Mouse (Mus musculus) olfactory bulb, adult 2 months (tissue): ENCODE data around the gene Oprm1.

Source experiments
- CTCF ChIP-seq: fragments of 200-500 bp; IDR thresholded peaks from 2 replicates; pipeline ENCODE4 v1.5.1; 2012; ENCODE audit warnings: low read depth, mild to moderate bottlenecking, low read length, moderate library complexity; ENCODE audit not compliant: insufficient read depth
- POLR2A ChIP-seq: fragments of 200-500 bp; IDR thresholded peaks from 2 replicates; pipeline ENCODE4 v1.6.1; 2012; ENCODE audit warnings: mild to moderate bottlenecking, low read depth, low read length, moderate library complexity; ENCODE audit not compliant: insufficient read depth

DNA sequence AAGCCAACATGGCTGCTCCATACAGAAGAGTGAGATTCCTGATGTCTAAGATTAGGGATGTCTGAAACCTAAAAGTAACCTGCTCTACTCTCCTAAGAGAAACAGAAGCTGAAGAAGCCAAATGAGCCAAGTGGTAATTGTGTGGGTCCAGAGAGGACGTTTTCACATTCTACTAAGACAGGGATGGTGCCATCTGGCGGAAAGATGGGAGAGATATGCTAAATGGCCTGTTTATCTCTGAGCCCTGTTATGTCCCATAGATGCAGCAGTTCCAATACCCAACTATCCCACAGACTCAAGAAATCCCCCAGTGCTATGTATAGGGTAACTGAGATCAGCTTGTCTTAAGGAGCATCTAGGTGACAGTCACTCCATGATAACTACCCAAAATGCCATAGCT lies 219.5 kb downstream of the Oprm1 start:
- TF ChIP-seq CTCF (no peak), POLR2A (no peak)
